Mouse (Mus musculus): ENCODE results near the gene Sulf2. TPM values are rescaled to one million over a fixed set of nuclear protein-coding genes. Genes with fewer than 3 reads are reported as not detected.

Gene Sulf2
- polyA plus RNA-seq, 1 experiment, result 11.3 TPM

DNA sequence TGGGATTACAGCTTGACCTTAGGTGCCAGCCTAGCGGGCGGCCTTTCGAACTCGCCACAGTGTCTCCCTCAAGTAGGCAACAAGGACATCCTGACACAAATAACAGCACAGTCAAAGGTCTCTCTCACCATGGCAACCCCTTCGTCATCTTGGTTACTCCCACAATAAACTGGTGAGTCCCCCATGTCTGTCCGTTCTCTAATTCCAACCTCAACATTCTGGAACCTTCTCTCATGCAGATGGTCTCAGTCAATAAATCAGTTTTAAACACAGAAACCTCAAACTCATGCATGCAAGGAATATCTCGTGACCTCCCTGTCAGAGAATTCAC, 39.2 kb downstream of the Sulf2 start:
- WGBS, result 75% methylated on average over 7 of the region's 7 CpGs
- H3K27ac ChIP-seq (ENCODE audit: control insufficient read depth, insufficient read depth, low read depth, low read length, poor library complexity), result no peak overlapping the region
- H3K4me3 ChIP-seq (replicated peaks; ENCODE audit: control insufficient read depth, low read depth, low read length), result no peak overlapping the region
- TF ChIP-seq POLR2A (IDR thresholded peaks at IDR 0.05; ENCODE audit: borderline replicate concordance, control insufficient read depth, low read depth, low read length) (no peak), CTCF (IDR thresholded peaks at IDR 0.05; ENCODE audit: control insufficient read depth, insufficient read depth, low read length) (no peak)
- H3K4me1 ChIP-seq (ENCODE audit: control insufficient read depth, insufficient read depth, low read length), result peaks cover 3% of the 10 kb centered on the region

GRCm38 (mm10) chr2:166115571-166116277, 39.7 kb downstream of the Sulf2 start:
- H3K4me3 ChIP-seq (replicated peaks; ENCODE audit: control insufficient read depth, low read depth, low read length), result no peak overlapping the region
- H3K27ac ChIP-seq (ENCODE audit: control insufficient read depth, insufficient read depth, low read depth, low read length, poor library complexity), result no peak overlapping the region
- H3K4me1 ChIP-seq (ENCODE audit: control insufficient read depth, insufficient read depth, low read length), result peaks cover 3% of the 10 kb centered on the region
- 65% methylated on average over 15 of the region's 15 CpGs for WGBS
- TF ChIP-seq CTCF (IDR thresholded peaks at IDR 0.05; ENCODE audit: control insufficient read depth, insufficient read depth, low read length) (no peak), POLR2A (IDR thresholded peaks at IDR 0.05; ENCODE audit: borderline replicate concordance, control insufficient read depth, low read depth, low read length) (no peak)

- H3K4me3 ChIP-seq (replicated peaks; ENCODE audit: control insufficient read depth, low read depth, low read length), result no peak overlapping the region
- WGBS, result 87% methylated on average over 11 of the region's 11 CpGs
Observed at GRCm38 (mm10) chr2:166112986-166113385, 42.5 kb downstream of the Sulf2 start.

GRCm38 (mm10) chr2:166111831-166112250, 43.6 kb downstream of the Sulf2 start:
- Histone ChIP-seq H3K4me1 (ENCODE audit: control insufficient read depth, insufficient read depth, low read length) (peaks cover 3% of the 10 kb centered on the region), H3K27ac (ENCODE audit: control insufficient read depth, insufficient read depth, low read depth, low read length, poor library complexity) (no peak overlapping the region), H3K4me3 (replicated peaks; ENCODE audit: control insufficient read depth, low read depth, low read length) (no peak overlapping the region)
- TF ChIP-seq CTCF (IDR thresholded peaks at IDR 0.05; ENCODE audit: control insufficient read depth, insufficient read depth, low read length) (no peak), POLR2A (IDR thresholded peaks at IDR 0.05; ENCODE audit: borderline replicate concordance, control insufficient read depth, low read depth, low read length) (no peak)
- WGBS, result 86% methylated on average over 10 of the region's 10 CpGs

More at GRCm38 (mm10) chr2:166112986-166113385, 42.5 kb downstream of the Sulf2 start:
- TF ChIP-seq POLR2A (IDR thresholded peaks at IDR 0.05; ENCODE audit: borderline replicate concordance, control insufficient read depth, low read depth, low read length) (no peak), CTCF (IDR thresholded peaks at IDR 0.05; ENCODE audit: control insufficient read depth, insufficient read depth, low read length) (no peak)
- no peak overlapping the region for H3K27ac ChIP-seq (ENCODE audit: control insufficient read depth, insufficient read depth, low read depth, low read length, poor library complexity)
- peaks cover 3% of the 10 kb centered on the region for H3K4me1 ChIP-seq (ENCODE audit: control insufficient read depth, insufficient read depth, low read length)

- TF ChIP-seq CTCF (IDR thresholded peaks at IDR 0.05; ENCODE audit: control insufficient read depth, insufficient read depth, low read length), result no peak
- TF ChIP-seq POLR2A (IDR thresholded peaks at IDR 0.05; ENCODE audit: borderline replicate concordance, control insufficient read depth, low read depth, low read length), result no peak
- Histone ChIP-seq H3K27ac (ENCODE audit: control insufficient read depth, insufficient read depth, low read depth, low read length, poor library complexity) (no peak overlapping the region), H3K4me3 (replicated peaks; ENCODE audit: control insufficient read depth, low read depth, low read length) (no peak overlapping the region), H3K4me1 (ENCODE audit: control insufficient read depth, insufficient read depth, low read length) (no peaks in the 10 kb centered on the region; the same call in none of the 2 replicates)
- 72% methylated on average over 2 of the region's 2 CpGs for WGBS
Observed at GRCm38 (mm10) chr2:166111238-166111637, 44.2 kb downstream of the Sulf2 start.

DNA sequence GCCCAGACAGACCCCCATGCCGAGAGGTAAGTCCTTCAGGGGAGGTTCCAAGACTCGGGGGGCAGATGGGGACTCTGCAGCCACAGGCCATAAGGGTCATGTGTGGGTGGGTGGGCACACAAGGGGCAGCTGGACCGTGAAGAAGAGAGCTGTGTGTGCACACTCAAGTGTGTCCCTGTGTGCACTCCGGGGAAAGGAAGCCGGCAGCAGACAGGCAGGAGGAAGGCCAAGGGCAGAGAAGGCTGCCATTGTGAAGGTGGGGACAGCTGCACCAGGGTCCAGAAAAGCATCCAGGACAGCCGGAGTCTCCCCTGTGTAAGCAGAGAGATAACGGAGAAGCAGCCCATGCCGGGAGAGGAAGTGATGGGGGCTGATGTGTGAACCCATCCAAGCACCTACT, 44.7 kb downstream of the Sulf2 start:
- H3K27ac ChIP-seq (ENCODE audit: control insufficient read depth, insufficient read depth, low read depth, low read length, poor library complexity), result no peak overlapping the region
- no peaks in the 10 kb centered on the region; the same call in none of the 2 replicates for H3K4me1 ChIP-seq (ENCODE audit: control insufficient read depth, insufficient read depth, low read length)
- no peak overlapping the region for H3K4me3 ChIP-seq (replicated peaks; ENCODE audit: control insufficient read depth, low read depth, low read length)
- TF ChIP-seq POLR2A (IDR thresholded peaks at IDR 0.05; ENCODE audit: borderline replicate concordance, control insufficient read depth, low read depth, low read length) (no peak), CTCF (IDR thresholded peaks at IDR 0.05; ENCODE audit: control insufficient read depth, insufficient read depth, low read length) (no peak)
- WGBS, result 73% methylated on average over 8 of the region's 8 CpGs

DNA sequence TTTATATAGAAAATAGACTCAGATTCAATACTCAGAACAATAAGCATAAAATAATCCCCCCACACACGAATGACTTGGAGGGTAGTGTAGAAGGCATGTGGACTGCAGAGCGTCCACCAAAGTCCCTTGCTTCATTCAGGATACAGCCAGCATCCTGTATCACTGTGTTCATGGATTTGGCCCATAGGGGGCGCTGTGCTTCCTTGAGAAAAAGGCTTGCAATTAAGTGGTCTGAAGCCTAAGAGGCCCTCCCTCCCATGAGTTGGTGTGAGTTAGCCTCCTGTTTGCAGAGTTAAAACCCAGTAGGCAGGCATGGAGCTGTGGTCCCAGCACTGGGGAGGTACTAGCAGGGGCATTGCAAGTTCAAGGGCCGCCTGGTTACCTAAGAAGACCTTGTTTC, 47.1 kb downstream of the Sulf2 start:
- no peak overlapping the region for H3K4me3 ChIP-seq (replicated peaks; ENCODE audit: control insufficient read depth, low read depth, low read length)
- H3K27ac ChIP-seq (ENCODE audit: control insufficient read depth, insufficient read depth, low read depth, low read length, poor library complexity), result no peak overlapping the region
- no peaks in the 10 kb centered on the region; the same call in none of the 2 replicates for H3K4me1 ChIP-seq (ENCODE audit: control insufficient read depth, insufficient read depth, low read length)
- WGBS, result 24% methylated on average over 4 of the region's 4 CpGs
- no peak for TF ChIP-seq POLR2A (IDR thresholded peaks at IDR 0.05; ENCODE audit: borderline replicate concordance, control insufficient read depth, low read depth, low read length)
- peak; percentile 63; the same call in 1 of the 2 replicates for TF ChIP-seq CTCF (IDR thresholded peaks at IDR 0.05; ENCODE audit: control insufficient read depth, insufficient read depth, low read length)

GRCm38 (mm10) chr2:166107911-166108310, 47.6 kb downstream of the Sulf2 start:
- no peak overlapping the region for H3K27ac ChIP-seq (ENCODE audit: control insufficient read depth, insufficient read depth, low read depth, low read length, poor library complexity)
- no peak for TF ChIP-seq CTCF (IDR thresholded peaks at IDR 0.05; ENCODE audit: control insufficient read depth, insufficient read depth, low read length)
- TF ChIP-seq POLR2A (IDR thresholded peaks at IDR 0.05; ENCODE audit: borderline replicate concordance, control insufficient read depth, low read depth, low read length), result no peak
- WGBS, result 76% methylated on average over 5 of the region's 5 CpGs
- H3K4me3 ChIP-seq (replicated peaks; ENCODE audit: control insufficient read depth, low read depth, low read length), result no peak overlapping the region
- no peaks in the 10 kb centered on the region; the same call in none of the 2 replicates for H3K4me1 ChIP-seq (ENCODE audit: control insufficient read depth, insufficient read depth, low read length)
